20 mouse cellular contexts compared by ENCODE assay signal in the genomic region with DNA sequence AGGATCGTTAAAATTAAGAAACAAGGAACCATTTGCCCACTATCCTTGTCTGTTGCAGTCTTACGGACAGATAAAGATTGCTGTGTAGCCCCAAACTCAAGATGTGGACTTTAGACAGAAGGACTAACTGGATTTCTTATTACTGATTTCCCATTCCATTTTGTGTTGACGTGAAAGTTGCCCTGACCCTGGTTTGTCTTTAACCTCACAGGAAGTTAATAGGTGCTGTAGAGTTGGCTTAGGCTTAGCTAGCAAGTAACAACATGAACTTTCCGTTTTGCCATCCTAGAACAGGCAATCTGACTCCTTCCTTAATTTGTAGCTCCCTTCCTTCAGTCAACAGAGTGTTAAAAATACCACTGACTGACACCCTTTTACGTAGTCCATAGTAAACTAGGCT.
"Had no signal": no experiment of that assay in that cellular context is flagged by ENCODE, and none has a peak within 500 bp of the region (broad histone marks: within the 10 kb centered on the region; RNA-seq: fewer than 3 reads in every experiment).

No protein-coding gene starts in this region.

- H3K9ac ChIP-seq: limb, embryonic 13.5 days; liver, embryonic 12.5 days; liver, embryonic 15.5 days; lung, embryonic 15.5 days; midbrain, embryonic 13.5 days; neural tube, embryonic 13.5 days had no signal

- H3K27me3 ChIP-seq: limb, embryonic 13.5 days; liver, embryonic 12.5 days; liver, embryonic 15.5 days; lung, embryonic 15.5 days; megakaryocyte, embryonic 14.5 days; midbrain, embryonic 13.5 days; neural tube, embryonic 13.5 days had no signal

- H3K36me3 ChIP-seq: limb, embryonic 10.5 days; limb, embryonic 13.5 days; liver, embryonic 12.5 days; liver, embryonic 15.5 days; lung, embryonic 15.5 days; midbrain, embryonic 10.5 days; midbrain, embryonic 13.5 days; neural tube, embryonic 13.5 days had no signal

- H3K9me3 ChIP-seq: limb, embryonic 10.5 days; limb, embryonic 13.5 days; liver, embryonic 12.5 days; liver, embryonic 15.5 days; lung, embryonic 15.5 days; megakaryocyte, embryonic 14.5 days; midbrain, embryonic 10.5 days; midbrain, embryonic 13.5 days; neural tube, embryonic 13.5 days had no signal

- ATAC-seq: intestine, postnatal 0 days; liver, embryonic 12.5 days; midbrain, embryonic 13.5 days; midbrain, embryonic 16.5 days had no signal

- DNase-seq: liver; lung, adult 18-20 months; lung, postnatal 10 days; lung, postnatal 36 days; retina, postnatal 1 day; thymus, adult 2 months; thymus, postnatal 14 days; thymus, postnatal 4 days had no signal

- H3K27ac ChIP-seq: limb, embryonic 10.5 days; limb, embryonic 13.5 days; liver, embryonic 12.5 days; liver, embryonic 15.5 days; lung, embryonic 15.5 days; midbrain, embryonic 10.5 days; midbrain, embryonic 13.5 days; neural tube, embryonic 13.5 days had no signal

- H3K4me1 ChIP-seq: liver, embryonic 12.5 days; liver, embryonic 15.5 days; lung, embryonic 15.5 days; megakaryocyte, embryonic 14.5 days; neural tube, embryonic 13.5 days had no signal

- H3K4me2 ChIP-seq: limb, embryonic 13.5 days; liver, embryonic 12.5 days; liver, embryonic 15.5 days; lung, embryonic 15.5 days; midbrain, embryonic 13.5 days; neural tube, embryonic 13.5 days had no signal

- H3K4me3 ChIP-seq: limb, embryonic 10.5 days; limb, embryonic 13.5 days; liver, embryonic 12.5 days; liver, embryonic 15.5 days; lung, embryonic 15.5 days; megakaryocyte, embryonic 14.5 days; midbrain, embryonic 10.5 days; midbrain, embryonic 13.5 days; myocyte; neural tube, embryonic 13.5 days had no signal
